Mouse (Mus musculus) limb, embryonic 12.5 days (tissue): ENCODE measurements around the gene Aspg. TPM values are rescaled to one million over a fixed set of nuclear protein-coding genes. Genes with fewer than 3 reads are reported as not detected.
A peak's percentile ranks its signal among the peaks of the same experiment; 100 is the strongest.

Experiments
- ATAC-seq: fragments of 200-750 bp; cut with Nextera tagmentation; 2 replicates; pipeline ENCODE4 v1.8.0; 2017; ENCODE audit warnings: low read depth, moderate TSS enrichment; ENCODE audit not compliant: insufficient number of reproducible peaks, insufficient read depth, low FRiP score, low TSS enrichment
- H3K27ac ChIP-seq: fragments of 300-500 bp; sonication (generic); 2 replicates; pipeline ENCODE4 v1.5.1; 2016; ENCODE audit warnings: mild to moderate bottlenecking, moderate library complexity
- H3K27me3 ChIP-seq: fragments of 300-500 bp; sonication (generic); 2 replicates; pipeline ENCODE4 v1.6.1; 2016; ENCODE audit warnings: mild to moderate bottlenecking, moderate library complexity
- H3K36me3 ChIP-seq: fragments of 300-500 bp; sonication (generic); 2 replicates; pipeline ENCODE4 v1.6.1; 2016; ENCODE audit warnings: mild to moderate bottlenecking, moderate library complexity
- H3K4me1 ChIP-seq: fragments of 300-500 bp; sonication (generic); replicated peaks from 2 replicates; pipeline ENCODE4 v1.6.1; 2016
- H3K4me2 ChIP-seq: fragments of 300-500 bp; sonication (generic); 2 replicates; pipeline ENCODE4 v1.6.1; 2016; ENCODE audit warnings: mild to moderate bottlenecking, moderate library complexity
- H3K4me3 ChIP-seq: fragments of 300-500 bp; sonication (generic); replicated peaks from 2 replicates; pipeline ENCODE4 v1.5.1; 2016; ENCODE audit warnings: mild to moderate bottlenecking
- H3K9ac ChIP-seq: fragments of 300-500 bp; sonication (generic); replicated peaks from 2 replicates; pipeline ENCODE4 v1.6.1; 2016; ENCODE audit warnings: mild to moderate bottlenecking, moderate library complexity
- H3K9me3 ChIP-seq: fragments of 300-500 bp; sonication (generic); 2 replicates; pipeline ENCODE4 v1.6.1; 2016; ENCODE audit warnings: mild to moderate bottlenecking, moderate library complexity
- WGBS: fragments of 180-500 bp; shearing (Covaris S2); methylation state at CpG from one replicate; pipeline ENCODE4 v1.1.7; 2016; 5-methylcytosine and 5-hydroxymethylcytosine counted together
- polyA plus RNA-seq: library from polyadenylated mRNA; unstranded; fragments of >200 nt; fragmentation: Nextera tagmentation; extraction: Ambion mirVana; gene quantifications from 2 replicates; pipeline ENCODE4 v1.2.1, GENCODE M21; 2016

Gene Aspg
- polyA plus RNA-seq, 1 experiment from 2014 or later, result 3.4 TPM

GRCm38 (mm10) chr12:112113710-112114109 lies 7.2 kb downstream of the Aspg start:
- ATAC-seq, result no peak
- H3K36me3 ChIP-seq, result no peaks in the 10 kb centered on the region
- H3K27me3 ChIP-seq, result peaks cover 11% of the 10 kb centered on the region
- WGBS, result 16% methylated on average over 7 of the region's 7 CpGs
- H3K4me2 ChIP-seq, result no peak overlapping the region
- H3K9ac ChIP-seq, result no peak overlapping the region
- H3K4me3 ChIP-seq, result no peak overlapping the region
- no peak overlapping the region for H3K27ac ChIP-seq
- no peaks in the 10 kb centered on the region for H3K9me3 ChIP-seq
- H3K4me1 ChIP-seq, result peaks cover 12% of the 10 kb centered on the region

- no peak overlapping the region for H3K4me2 ChIP-seq
- no peaks in the 10 kb centered on the region for H3K36me3 ChIP-seq
- WGBS, result 79% methylated on average over 5 of the region's 5 CpGs
- H3K4me3 ChIP-seq, result no peak overlapping the region
- no peak for ATAC-seq
- H3K27me3 ChIP-seq, result peaks cover 11% of the 10 kb centered on the region
- H3K9me3 ChIP-seq, result no peaks in the 10 kb centered on the region
- H3K27ac ChIP-seq, result no peak overlapping the region
- no peak overlapping the region for H3K9ac ChIP-seq
- peaks cover 12% of the 10 kb centered on the region for H3K4me1 ChIP-seq
These were observed 10.5 kb downstream of the Aspg start for GRCm38 (mm10) chr12:112117006-112117405.

- Histone ChIP-seq H3K27me3 (peaks cover 11% of the 10 kb centered on the region), H3K4me2 (no peak overlapping the region), H3K27ac (no peak overlapping the region), H3K9me3 (no peaks in the 10 kb centered on the region), H3K9ac (no peak overlapping the region), H3K36me3 (no peaks in the 10 kb centered on the region), H3K4me3 (no peak overlapping the region), H3K4me1 (peaks cover 9% of the 10 kb centered on the region)
- ATAC-seq, result no peak
- WGBS, result 79% methylated on average over 7 of the region's 7 CpGs
These were observed 11.2 kb downstream of the Aspg start for GRCm38 (mm10) chr12:112117649-112118048.

DNA sequence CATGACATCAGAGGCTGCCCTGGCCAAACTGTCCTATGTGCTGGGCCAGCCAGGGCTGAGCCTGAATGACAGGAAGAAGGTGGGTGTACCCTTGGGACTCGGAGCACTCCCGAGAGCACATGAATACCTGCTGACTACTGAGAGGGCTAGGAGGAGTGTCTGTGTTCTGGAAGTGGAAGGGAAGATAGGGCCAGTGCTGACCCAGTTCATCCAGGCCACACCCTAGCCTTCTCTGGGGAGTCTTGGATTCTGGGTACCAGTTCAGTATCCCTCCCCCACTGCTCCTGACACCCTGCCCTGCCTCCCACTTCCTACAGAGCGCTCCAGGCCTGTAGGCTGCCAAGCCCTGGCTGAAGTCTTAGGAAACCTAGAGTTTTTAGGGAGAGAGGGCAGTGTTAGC lies 14.7 kb downstream of the Aspg start:
- Histone ChIP-seq H3K4me1 (peaks cover 8% of the 10 kb centered on the region; the same call in 1 of the 2 replicates), H3K36me3 (no peaks in the 10 kb centered on the region), H3K4me2 (no peak overlapping the region), H3K9me3 (no peaks in the 10 kb centered on the region), H3K27me3 (peaks cover 7% of the 10 kb centered on the region), H3K4me3 (no peak overlapping the region), H3K27ac (no peak overlapping the region), H3K9ac (no peak overlapping the region)
- 77% methylated on average over 3 of the region's 3 CpGs for WGBS
- ATAC-seq, result no peak

GRCm38 (mm10) chr12:112125903-112126302 lies 19.4 kb downstream of the Aspg start:
- H3K4me2 ChIP-seq, result no peak overlapping the region
- peaks cover 18% of the 10 kb centered on the region for H3K4me1 ChIP-seq
- H3K9me3 ChIP-seq, result no peaks in the 10 kb centered on the region
- no peaks in the 10 kb centered on the region for H3K36me3 ChIP-seq
- H3K9ac ChIP-seq, result no peak overlapping the region
- H3K27me3 ChIP-seq, result peaks cover 28% of the 10 kb centered on the region
- no peak overlapping the region for H3K4me3 ChIP-seq
- H3K27ac ChIP-seq, result no peak overlapping the region
- ATAC-seq, result no peak
- 63% methylated on average over 14 of the region's 14 CpGs for WGBS

DNA sequence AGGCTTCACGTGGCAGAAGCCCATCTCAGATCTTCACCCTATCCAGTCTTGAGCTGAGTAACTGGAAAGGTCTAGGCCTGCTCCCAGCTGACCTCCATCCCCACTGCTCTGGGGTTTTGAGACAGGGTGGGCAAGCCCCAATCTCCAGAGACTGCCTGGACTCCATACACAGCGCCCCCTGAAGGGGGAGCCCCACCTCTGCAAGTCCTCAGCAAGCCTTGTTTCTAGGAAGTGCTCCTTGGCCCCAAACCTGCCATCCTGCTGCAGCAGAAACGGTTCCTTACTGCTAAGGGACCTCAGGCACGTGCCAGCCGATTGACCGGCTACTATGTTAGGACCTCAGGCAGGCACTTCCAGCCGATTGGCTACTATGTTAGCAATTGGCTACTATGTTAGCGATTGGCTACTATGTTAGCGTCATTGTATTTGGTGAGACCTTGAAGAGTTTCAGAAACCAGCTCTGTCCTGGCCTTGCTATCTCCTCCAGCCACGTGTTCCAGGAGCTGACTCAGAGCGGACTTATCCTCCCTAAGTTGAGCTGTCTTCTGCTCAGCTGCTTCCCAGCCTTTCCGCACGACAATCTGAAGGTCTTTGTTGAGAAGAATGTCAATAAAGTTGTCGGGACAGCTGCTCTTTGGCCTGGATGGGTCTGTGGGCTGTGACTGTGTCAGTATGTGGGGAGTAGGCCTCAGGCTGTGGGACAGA lies 20.6 kb downstream of the Aspg start:
- peaks cover 40% of the 10 kb centered on the region for H3K27me3 ChIP-seq
- peaks cover 20% of the 10 kb centered on the region for H3K4me1 ChIP-seq
- no peaks in the 10 kb centered on the region for H3K36me3 ChIP-seq
- H3K27ac ChIP-seq, result no peak overlapping the region
- WGBS, result 63% methylated on average over 14 of the region's 14 CpGs
- H3K9me3 ChIP-seq, result no peaks in the 10 kb centered on the region
- no peak overlapping the region for H3K4me2 ChIP-seq
- ATAC-seq, result no peak
- H3K9ac ChIP-seq, result no peak overlapping the region
- no peak overlapping the region for H3K4me3 ChIP-seq

DNA sequence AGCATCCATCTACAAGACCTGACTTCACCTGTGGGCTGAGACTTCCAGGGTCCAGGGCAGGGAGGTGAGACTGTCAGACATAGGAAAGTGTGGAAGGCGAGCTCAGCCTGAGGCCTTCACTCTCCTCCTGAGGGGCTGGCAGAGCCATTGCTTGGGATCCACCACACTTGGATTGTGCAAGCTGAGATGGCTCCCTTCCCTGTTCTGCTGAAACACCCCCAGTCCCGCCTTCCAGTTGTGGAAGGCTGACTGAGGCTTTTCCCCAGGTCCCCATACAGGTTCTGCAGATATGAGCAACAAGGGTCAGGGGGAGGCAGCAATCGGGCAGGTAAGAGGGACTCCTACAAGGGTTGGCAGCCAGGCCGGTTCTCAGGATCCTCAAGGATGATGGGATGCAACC lies 22.0 kb downstream of the Aspg start:
- Histone ChIP-seq H3K9me3 (no peaks in the 10 kb centered on the region), H3K4me2 (no peak overlapping the region), H3K36me3 (no peaks in the 10 kb centered on the region), H3K4me1 (peaks cover 20% of the 10 kb centered on the region), H3K27me3 (peaks cover 54% of the 10 kb centered on the region), H3K9ac (0 out of 2 replicates have a peak overlapping the region, but pooled peaks have one; percentile 8), H3K27ac (no peak overlapping the region), H3K4me3 (no peak overlapping the region)
- 75% methylated on average over 4 of the region's 4 CpGs for WGBS
- no peak for ATAC-seq

- WGBS, result 57% methylated on average over 6 of the region's 6 CpGs
- Histone ChIP-seq H3K4me1 (peaks cover 20% of the 10 kb centered on the region), H3K4me2 (peak overlapping the region; percentile 92; the same call in 1 of the 2 replicates), H3K9ac (no peak overlapping the region), H3K9me3 (no peaks in the 10 kb centered on the region), H3K4me3 (no peak overlapping the region), H3K27ac (no peak overlapping the region), H3K27me3 (peaks cover 62% of the 10 kb centered on the region), H3K36me3 (no peaks in the 10 kb centered on the region)
- no peak for ATAC-seq
These were observed 22.9 kb downstream of the Aspg start for GRCm38 (mm10) chr12:112129300-112129856.

- Histone ChIP-seq H3K9me3 (no peaks in the 10 kb centered on the region), H3K4me1 (peaks cover 20% of the 10 kb centered on the region), H3K27me3 (peaks cover 71% of the 10 kb centered on the region), H3K4me3 (peak overlapping the region; percentile 82), H3K36me3 (no peaks in the 10 kb centered on the region), H3K9ac (peak overlapping the region; percentile 77), H3K27ac (no peak overlapping the region), H3K4me2 (peak overlapping the region; percentile 92)
- under 1% methylated on average over 74 of the region's 79 CpGs for WGBS
- peak; percentile 32; the same call in 1 of the 2 replicates for ATAC-seq
These were observed 23.8 kb downstream of the Aspg start for GRCm38 (mm10) chr12:112130161-112130860.

- Histone ChIP-seq H3K27me3 (peaks cover 77% of the 10 kb centered on the region), H3K4me3 (peak overlapping the region; percentile 82), H3K36me3 (no peaks in the 10 kb centered on the region), H3K27ac (no peak overlapping the region), H3K4me1 (peaks cover 14% of the 10 kb centered on the region), H3K9ac (peak overlapping the region; percentile 77), H3K4me2 (peak overlapping the region; percentile 92), H3K9me3 (no peaks in the 10 kb centered on the region)
- 13% methylated on average over 32 of the region's 32 CpGs for WGBS
- ATAC-seq, result no peak
These were observed 24.5 kb downstream of the Aspg start for GRCm38 (mm10) chr12:112130957-112131356.

DNA sequence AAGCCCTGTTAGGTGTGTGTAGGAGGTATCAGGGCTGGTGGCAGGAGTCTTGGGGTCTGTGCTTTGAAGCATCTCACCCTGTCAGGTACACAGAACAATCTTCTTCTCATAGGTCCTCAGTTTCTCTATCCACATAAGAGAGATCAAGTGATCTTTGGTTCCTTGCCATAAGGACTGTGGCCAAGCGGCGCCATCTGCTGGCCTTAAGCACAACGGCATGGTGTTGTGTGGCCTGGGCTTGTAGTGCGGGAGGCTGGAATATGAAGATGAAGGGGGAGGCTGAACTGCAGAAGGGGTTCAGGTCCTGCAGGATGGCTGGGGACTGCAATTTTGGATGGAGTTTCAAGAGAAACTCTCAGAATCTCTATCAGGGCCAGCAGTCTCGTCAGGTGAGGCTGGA lies 33.8 kb downstream of the Aspg start:
- no peak overlapping the region for H3K9ac ChIP-seq
- H3K27ac ChIP-seq, result no peak overlapping the region
- no peak for ATAC-seq
- peaks cover 17% of the 10 kb centered on the region for H3K4me1 ChIP-seq
- H3K4me2 ChIP-seq, result no peak overlapping the region
- no peak overlapping the region for H3K4me3 ChIP-seq
- 4% methylated on average over 5 of the region's 5 CpGs for WGBS
- no peaks in the 10 kb centered on the region for H3K36me3 ChIP-seq
- H3K27me3 ChIP-seq, result peaks cover 79% of the 10 kb centered on the region
- H3K9me3 ChIP-seq, result no peaks in the 10 kb centered on the region
